Comparison of ENCODE assay signal across 9 mouse cellular contexts in the genomic region with DNA sequence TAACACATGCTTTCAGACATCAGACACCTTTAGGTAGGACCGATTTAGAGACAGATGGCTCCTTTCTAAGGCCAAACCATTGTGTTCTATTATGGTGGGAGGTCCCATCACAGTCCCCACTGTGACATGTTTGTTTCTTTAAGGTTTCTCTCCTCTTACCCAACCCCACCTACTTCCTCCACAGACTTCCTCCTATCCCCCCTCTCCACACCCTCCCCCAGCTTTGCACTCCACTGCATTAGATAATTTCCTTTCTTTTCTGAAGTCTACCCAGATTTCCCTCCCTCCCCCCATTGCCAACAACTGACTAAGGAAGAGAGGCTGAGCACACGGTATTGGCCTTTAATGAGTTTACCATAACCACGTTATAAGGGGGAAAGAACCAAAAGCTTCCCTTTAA.
DNase-seq lines count a peak whose midpoint lies in the region; ATAC-seq lines count a peak whose summit lies in the region.
"Had no signal": no experiment of that assay in that cellular context is flagged by ENCODE, and none has a peak within 500 bp of the region (broad histone marks: within the 10 kb centered on the region; RNA-seq: fewer than 3 reads in every experiment).

No protein-coding gene starts in this region.

- no peak; the same call in 1 of the 2 replicates for ATAC-seq in forebrain, embryonic 16.5 days
- peak; percentile 84 for ATAC-seq in activated CD4-positive, CD25-positive, alpha-beta regulatory T cell, adult 4 months
- peak; percentile 87 for ATAC-seq in heart, embryonic 16.5 days (replicated peaks; ENCODE audit: extremely low read depth, insufficient read depth, low FRiP score)
- no peak for ATAC-seq in limb, embryonic 12.5 days (ENCODE audit: insufficient number of reproducible peaks, insufficient read depth, low FRiP score, low TSS enrichment, low read depth)
- peak; percentile 47; the same call in 1 of the 2 replicates for ATAC-seq in neutrophil, adult 5-6 weeks (ENCODE audit: extremely low read depth, insufficient number of reproducible peaks, low FRiP score, poor library complexity, severe bottlenecking)
- no peak for ATAC-seq in cerebellum, adult (ENCODE audit: insufficient number of reproducible peaks, low FRiP score, low TSS enrichment)

- H3K9ac ChIP-seq in forebrain, embryonic 16.5 days (replicated peaks; ENCODE audit: low read depth, low read length): no peak overlapping the region
- H3K9ac ChIP-seq in heart, embryonic 16.5 days (ENCODE audit: low read length): no peak overlapping the region
- H3K9ac ChIP-seq in limb, embryonic 12.5 days (replicated peaks): no peak overlapping the region
- H3K9ac ChIP-seq: embryonic facial prominence, embryonic 15.5 days had no signal

- peak overlapping the region; percentile 77 for H3K27ac ChIP-seq in forebrain, embryonic 10.5 days
- H3K27ac ChIP-seq in forebrain, embryonic 16.5 days (ENCODE audit: low read length): no peak overlapping the region
- H3K27ac ChIP-seq in heart, embryonic 16.5 days (ENCODE audit: low read length): peak overlapping the region; percentile 82
- H3K27ac ChIP-seq in limb, embryonic 12.5 days: no peak overlapping the region

- no peaks in the 10 kb centered on the region for H3K36me3 ChIP-seq in forebrain, embryonic 10.5 days (replicated peaks)
- H3K36me3 ChIP-seq in forebrain, embryonic 16.5 days (ENCODE audit: control insufficient read depth, insufficient read depth): no peaks in the 10 kb centered on the region
- H3K36me3 ChIP-seq in heart, embryonic 16.5 days (ENCODE audit: control insufficient read depth, insufficient read depth): no peaks in the 10 kb centered on the region
- H3K36me3 ChIP-seq in limb, embryonic 12.5 days: no peaks in the 10 kb centered on the region
- H3K36me3 ChIP-seq: embryonic facial prominence, embryonic 15.5 days had no signal

- 18% methylated on average over 3 of the region's 3 CpGs for WGBS in forebrain, embryonic 10.5 days
- WGBS in forebrain, embryonic 16.5 days: 9% methylated on average over 3 of the region's 3 CpGs
- WGBS in heart, embryonic 16.5 days: 40% methylated on average over 3 of the region's 3 CpGs
- WGBS in limb, embryonic 12.5 days: 19% methylated on average over 3 of the region's 3 CpGs

- no peak overlapping the region for H3K4me2 ChIP-seq in forebrain, embryonic 16.5 days (ENCODE audit: low read length)
- peak overlapping the region; percentile 46 for H3K4me2 ChIP-seq in heart, embryonic 16.5 days (ENCODE audit: low read depth, low read length)
- H3K4me2 ChIP-seq in limb, embryonic 12.5 days: peak overlapping the region; percentile 1; the same call in 1 of the 2 replicates
- H3K4me2 ChIP-seq: embryonic facial prominence, embryonic 15.5 days had no signal

- H3K9me3 ChIP-seq in forebrain, embryonic 10.5 days: no peaks in the 10 kb centered on the region
- H3K9me3 ChIP-seq in forebrain, embryonic 16.5 days (ENCODE audit: control insufficient read depth, low read length): no peaks in the 10 kb centered on the region
- no peaks in the 10 kb centered on the region for H3K9me3 ChIP-seq in heart, embryonic 16.5 days (replicated peaks; ENCODE audit: control insufficient read depth, low read length)
- no peaks in the 10 kb centered on the region for H3K9me3 ChIP-seq in limb, embryonic 12.5 days
- H3K9me3 ChIP-seq: embryonic facial prominence, embryonic 15.5 days had no signal

- DNase-seq in forebrain, embryonic 10.5 days (ENCODE audit: extremely low spot score, low spot score): no peak
- no peak for DNase-seq in cerebellum, postnatal 25 days

- H3K4me1 ChIP-seq in forebrain, embryonic 10.5 days: peaks cover 38% of the 10 kb centered on the region
- peaks cover 49% of the 10 kb centered on the region for H3K4me1 ChIP-seq in forebrain, embryonic 16.5 days (replicated peaks; ENCODE audit: control insufficient read depth, insufficient read depth, low read length)
- peaks cover 12% of the 10 kb centered on the region for H3K4me1 ChIP-seq in heart, embryonic 16.5 days (ENCODE audit: control insufficient read depth, insufficient read depth, low read length)
- H3K4me1 ChIP-seq in limb, embryonic 12.5 days (replicated peaks): peaks cover 15% of the 10 kb centered on the region; the same call in 1 of the 2 replicates
- H3K4me1 ChIP-seq: embryonic facial prominence, embryonic 15.5 days had no signal

- peak overlapping the region; percentile 30; the same call in 1 of the 2 replicates for H3K4me3 ChIP-seq in forebrain, embryonic 10.5 days
- H3K4me3 ChIP-seq in forebrain, embryonic 16.5 days (replicated peaks; ENCODE audit: low read length): no peak overlapping the region
- H3K4me3 ChIP-seq in heart, embryonic 16.5 days (ENCODE audit: low read length): peak overlapping the region; percentile 20
- no peak overlapping the region for H3K4me3 ChIP-seq in limb, embryonic 12.5 days (replicated peaks)
- H3K4me3 ChIP-seq: embryonic facial prominence, embryonic 15.5 days had no signal

- H3K27me3 ChIP-seq in forebrain, embryonic 10.5 days (ENCODE audit: poor library complexity, severe bottlenecking): no peaks in the 10 kb centered on the region; the same call in 1 of the 2 replicates
- no peaks in the 10 kb centered on the region for H3K27me3 ChIP-seq in forebrain, embryonic 16.5 days (replicated peaks; ENCODE audit: control insufficient read depth, insufficient read depth, low read length)
- no peaks in the 10 kb centered on the region for H3K27me3 ChIP-seq in heart, embryonic 16.5 days (ENCODE audit: control insufficient read depth, insufficient read depth, low read length)
- H3K27me3 ChIP-seq in limb, embryonic 12.5 days: no peaks in the 10 kb centered on the region
- H3K27me3 ChIP-seq: embryonic facial prominence, embryonic 15.5 days had no signal

Comparison
In these comparisons a context has a peak if more than half of its experiments do, and no peak if none do; other contexts are left out.
1. H3K27ac ChIP-seq: peak in forebrain, embryonic 10.5 days (single experiment) and heart, embryonic 16.5 days (single experiment); none in forebrain, embryonic 16.5 days (single experiment) and limb, embryonic 12.5 days (single experiment).
2. H3K4me3 ChIP-seq: peak in forebrain, embryonic 10.5 days (single experiment) and heart, embryonic 16.5 days (single experiment); none in forebrain, embryonic 16.5 days (single experiment) and limb, embryonic 12.5 days (single experiment).
3. ATAC-seq: peak in activated CD4-positive, CD25-positive, alpha-beta regulatory T cell, adult 4 months (single experiment), heart, embryonic 16.5 days (single experiment) and neutrophil, adult 5-6 weeks (single experiment); none in forebrain, embryonic 16.5 days (single experiment), limb, embryonic 12.5 days (single experiment) and cerebellum, adult (single experiment).